Mouse (Mus musculus) olfactory bulb, adult 2 months (tissue): ENCODE data around the gene Ngf. TPM values are rescaled to one million over a fixed set of nuclear protein-coding genes. Genes with fewer than 3 reads are reported as not detected.

Source experiments
- H3K27ac ChIP-seq: fragments of 200-500 bp; 2 replicates; pipeline ENCODE4 v1.5.1; 2012; ENCODE audit warnings: low read depth, low read length; ENCODE audit not compliant: insufficient read depth
- H3K4me1 ChIP-seq: fragments of 200-500 bp; 2 replicates; pipeline ENCODE4 v1.6.1; 2012; ENCODE audit warnings: low read length; ENCODE audit not compliant: control insufficient read depth, insufficient read depth
- H3K4me3 ChIP-seq: fragments of 200-500 bp; 2 replicates; pipeline ENCODE4 v1.5.1; 2012; ENCODE audit warnings: mild to moderate bottlenecking, low read depth, low read length, moderate library complexity; ENCODE audit not compliant: insufficient read depth
- CTCF ChIP-seq: fragments of 200-500 bp; IDR thresholded peaks from 2 replicates; pipeline ENCODE4 v1.5.1; 2012; ENCODE audit warnings: low read depth, mild to moderate bottlenecking, low read length, moderate library complexity; ENCODE audit not compliant: insufficient read depth
- POLR2A ChIP-seq: fragments of 200-500 bp; IDR thresholded peaks from 2 replicates; pipeline ENCODE4 v1.6.1; 2012; ENCODE audit warnings: mild to moderate bottlenecking, low read depth, low read length, moderate library complexity; ENCODE audit not compliant: insufficient read depth
- WGBS: fragments of 180-500 bp; shearing (Covaris S2); methylation state at CpG from one replicate; pipeline ENCODE4 v1.1.7; 2018; 5-methylcytosine and 5-hydroxymethylcytosine counted together
- polyA plus RNA-seq: library from polyadenylated mRNA; stranded (reverse); fragments of >200 nt; gene quantifications from 2 replicates; pipeline ENCODE4 v1.2.4, GENCODE M21; 2012; ENCODE audit warnings: low replicate concordance; ENCODE audit not compliant: missing spikeins, insufficient read depth, insufficient read length

Ngf gene
- polyA plus RNA-seq, 1 experiment, result not detected

GRCm38 (mm10) chr3:102525856-102526255 is 56.1 kb downstream of the Ngf start:
- H3K27ac ChIP-seq, result no peak overlapping the region
- TF ChIP-seq CTCF, result no peak
- TF ChIP-seq POLR2A, result no peak
- H3K4me3 ChIP-seq, result no peak overlapping the region
- 48% methylated on average over 8 of the region's 8 CpGs for WGBS
- H3K4me1 ChIP-seq, result no peaks in the 10 kb centered on the region

GRCm38 (mm10) chr3:102526481-102526880 is 56.8 kb downstream of the Ngf start:
- H3K4me1 ChIP-seq, result no peaks in the 10 kb centered on the region
- 37% methylated on average over 6 of the region's 6 CpGs for WGBS
- TF ChIP-seq POLR2A (no peak), CTCF (no peak)
- no peak overlapping the region for H3K27ac ChIP-seq
- no peak overlapping the region for H3K4me3 ChIP-seq

GRCm38 (mm10) chr3:102534744-102535143 is 65.0 kb downstream of the Ngf start:
- WGBS, result 92% methylated on average over 1 of the region's 1 CpGs
- no peaks in the 10 kb centered on the region for H3K4me1 ChIP-seq
- H3K27ac ChIP-seq, result no peak overlapping the region
- no peak overlapping the region for H3K4me3 ChIP-seq
- TF ChIP-seq CTCF (no peak), POLR2A (no peak)

DNA sequence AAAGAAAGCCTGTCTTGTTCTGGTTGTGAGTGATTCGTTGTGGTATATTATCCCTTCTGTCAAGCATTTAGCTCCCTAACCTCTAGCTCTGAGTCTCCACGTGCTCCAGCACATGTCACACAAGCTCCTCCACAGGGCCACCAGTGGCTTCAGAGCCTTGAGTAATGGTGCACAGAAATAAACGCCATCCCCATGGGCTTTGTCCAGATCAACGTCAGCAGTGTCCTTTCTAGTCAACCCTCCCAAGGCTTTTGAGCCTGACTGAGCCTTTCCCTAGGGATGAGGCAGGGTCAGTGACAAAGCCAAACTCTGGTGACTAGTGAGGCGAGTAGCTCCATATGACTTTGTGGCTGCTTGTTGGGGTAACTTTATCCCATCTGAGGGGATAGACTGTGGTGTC is 73.9 kb downstream of the Ngf start:
- WGBS, result 83% methylated on average over 5 of the region's 5 CpGs
- no peaks in the 10 kb centered on the region for H3K4me1 ChIP-seq
- no peak overlapping the region for H3K4me3 ChIP-seq
- TF ChIP-seq CTCF, result no peak
- TF ChIP-seq POLR2A, result no peak
- H3K27ac ChIP-seq, result no peak overlapping the region

- 87% methylated on average over 5 of the region's 5 CpGs for WGBS
- Histone ChIP-seq H3K4me3 (no peak overlapping the region), H3K27ac (no peak overlapping the region), H3K4me1 (no peaks in the 10 kb centered on the region)
- TF ChIP-seq CTCF (no peak), POLR2A (no peak)
Observed at GRCm38 (mm10) chr3:102547536-102547935, 77.8 kb downstream of the Ngf start.

DNA sequence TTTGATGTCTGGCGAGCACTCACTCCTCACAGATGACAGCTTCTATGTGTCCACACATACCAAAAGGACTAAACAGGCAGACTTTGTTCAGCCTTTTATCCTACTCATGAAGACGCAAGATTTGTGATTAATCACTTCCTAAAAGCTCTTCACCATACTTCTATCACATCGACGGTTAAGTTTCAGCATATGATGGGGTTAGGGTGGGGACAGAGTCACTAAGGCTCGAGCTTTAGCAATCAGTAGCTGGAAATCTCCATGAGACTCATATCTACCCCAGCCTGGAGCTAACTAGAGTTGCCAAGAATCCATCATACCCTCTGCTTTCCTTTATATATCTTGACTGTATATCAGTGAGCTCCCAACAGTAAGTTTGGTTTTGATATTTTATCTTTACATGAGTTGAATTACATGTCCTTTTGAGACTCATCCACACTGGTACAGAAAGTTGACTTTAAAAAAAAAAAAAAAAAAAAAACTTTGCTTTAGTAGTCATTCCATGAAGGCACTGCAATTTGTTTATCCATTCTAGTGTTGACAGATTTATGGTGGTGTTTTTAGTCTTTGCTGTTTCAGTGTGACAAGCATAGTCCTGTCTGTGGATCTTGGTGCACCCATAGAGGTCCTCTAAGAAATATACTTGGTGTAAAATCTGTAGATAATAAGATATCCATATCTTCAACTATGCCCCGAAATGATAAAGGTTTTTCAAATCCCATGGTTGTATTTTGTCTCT is 84.4 kb downstream of the Ngf start:
- no peak for TF ChIP-seq CTCF
- no peak for TF ChIP-seq POLR2A
- H3K4me3 ChIP-seq, result no peak overlapping the region
- no peaks in the 10 kb centered on the region for H3K4me1 ChIP-seq
- H3K27ac ChIP-seq, result no peak overlapping the region
- WGBS, result 85% methylated on average over 6 of the region's 6 CpGs

- TF ChIP-seq POLR2A (no peak), CTCF (no peak)
- H3K27ac ChIP-seq, result no peak overlapping the region
- no peak overlapping the region for H3K4me3 ChIP-seq
- WGBS, result 80% methylated on average over 1 of the region's 1 CpGs
- no peaks in the 10 kb centered on the region for H3K4me1 ChIP-seq
Observed at GRCm38 (mm10) chr3:102556108-102556507, 86.4 kb downstream of the Ngf start.

DNA sequence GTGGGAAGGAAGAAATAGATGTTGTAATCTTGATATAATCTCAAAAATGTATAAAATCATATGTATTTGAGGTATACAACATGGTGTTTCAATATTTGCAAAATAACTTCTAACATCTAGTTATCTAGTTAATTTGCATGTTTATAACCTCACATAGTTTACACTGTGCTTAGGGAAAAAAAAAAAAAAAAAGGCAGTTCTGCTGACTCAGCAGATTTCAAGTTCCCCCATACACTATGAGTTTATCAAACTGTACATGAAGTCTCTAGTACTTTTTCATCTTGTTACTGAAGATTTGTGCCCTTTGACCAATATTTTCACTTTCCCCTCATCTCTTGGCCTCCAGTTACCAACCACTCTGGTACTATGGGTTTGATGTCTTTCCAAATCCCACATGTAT is 86.9 kb downstream of the Ngf start:
- H3K27ac ChIP-seq, result no peak overlapping the region
- H3K4me1 ChIP-seq, result no peaks in the 10 kb centered on the region
- no peak for TF ChIP-seq POLR2A
- TF ChIP-seq CTCF, result no peak
- no peak overlapping the region for H3K4me3 ChIP-seq
